Mouse (Mus musculus): ENCODE measurements around the gene Tsc1. TPM values are rescaled to one million over a fixed set of nuclear protein-coding genes. Genes with fewer than 3 reads are reported as not detected.

The Tsc1 gene
- polyA plus RNA-seq, 1 experiment from 2014 or later: 12.9 TPM

GRCm38 (mm10) chr2:28599569-28599900 lies 41.5 kb upstream of the Tsc1 start:
- Histone ChIP-seq H3K4me2 (ENCODE audit: low read length) (no peak overlapping the region), H3K4me3 (ENCODE audit: control insufficient read depth in 1 of 2, insufficient read depth in 1 of 2, low read depth in 1 of 2, low read length in 2 of 2) (no peak overlapping the region), H3K27ac (replicated peaks in 1 of 2; ENCODE audit: control insufficient read depth in 1 of 2, insufficient read depth in 1 of 2, low read depth in 2 of 2, low read length in 2 of 2) (no peak overlapping the region), H3K27me3 (ENCODE audit: control insufficient read depth, insufficient read depth, low read length) (no peaks in the 10 kb centered on the region), H3K4me1 (ENCODE audit: control insufficient read depth in 2 of 2, insufficient read depth in 2 of 2, low read length in 2 of 2) (peaks cover 21% of the 10 kb centered on the region in 2 experiments), H3K9ac (ENCODE audit: low read length) (no peak overlapping the region), H3K9me3 (ENCODE audit: control insufficient read depth, low read length) (no peaks in the 10 kb centered on the region), H3K36me3 (ENCODE audit: control insufficient read depth, insufficient read depth, low read length) (no peaks in the 10 kb centered on the region)
- WGBS: 48% methylated on average over 6 of the region's 6 CpGs
- ATAC-seq (ENCODE audit: insufficient number of reproducible peaks, insufficient read depth, low FRiP score, low read depth): no peak

GRCm38 (mm10) chr2:28601720-28602590 lies 39.1 kb upstream of the Tsc1 start:
- ATAC-seq (ENCODE audit: insufficient number of reproducible peaks, insufficient read depth, low FRiP score, low read depth): no peak
- Histone ChIP-seq H3K4me3 (ENCODE audit: control insufficient read depth in 1 of 2, insufficient read depth in 1 of 2, low read depth in 1 of 2, low read length in 2 of 2) (no peak overlapping the region), H3K36me3 (ENCODE audit: control insufficient read depth, insufficient read depth, low read length) (no peaks in the 10 kb centered on the region), H3K4me1 (ENCODE audit: control insufficient read depth in 2 of 2, insufficient read depth in 2 of 2, low read length in 2 of 2) (peaks cover 21% of the 10 kb centered on the region in 2 experiments), H3K27me3 (ENCODE audit: control insufficient read depth, insufficient read depth, low read length) (no peaks in the 10 kb centered on the region), H3K4me2 (ENCODE audit: low read length) (no peak overlapping the region), H3K9me3 (ENCODE audit: control insufficient read depth, low read length) (no peaks in the 10 kb centered on the region), H3K9ac (ENCODE audit: low read length) (peak overlapping the region; percentile 34; the same call in 1 of the 2 replicates), H3K27ac (replicated peaks in 1 of 2; ENCODE audit: control insufficient read depth in 1 of 2, insufficient read depth in 1 of 2, low read depth in 2 of 2, low read length in 2 of 2) (peak overlapping the region in 1 of 2 experiments; percentile 6; a peak in 1 of 4 replicates)
- 11% methylated on average over 12 of the region's 12 CpGs for WGBS

- H3K36me3 ChIP-seq (ENCODE audit: control insufficient read depth, insufficient read depth, low read length): no peaks in the 10 kb centered on the region
- 83% methylated on average over 5 of the region's 5 CpGs for WGBS
- H3K27me3 ChIP-seq (ENCODE audit: control insufficient read depth, insufficient read depth, low read length): no peaks in the 10 kb centered on the region
- peaks cover 12 to 21% of the 10 kb centered on the region in 2 experiments for H3K4me1 ChIP-seq (ENCODE audit: control insufficient read depth in 2 of 2, insufficient read depth in 2 of 2, low read length in 2 of 2)
- ATAC-seq (ENCODE audit: insufficient number of reproducible peaks, insufficient read depth, low FRiP score, low read depth): no peak
- H3K9ac ChIP-seq (ENCODE audit: low read length): no peak overlapping the region
- no peak overlapping the region for H3K4me2 ChIP-seq (ENCODE audit: low read length)
- H3K27ac ChIP-seq (replicated peaks in 1 of 2; ENCODE audit: control insufficient read depth in 1 of 2, insufficient read depth in 1 of 2, low read depth in 2 of 2, low read length in 2 of 2): no peak overlapping the region
- no peaks in the 10 kb centered on the region for H3K9me3 ChIP-seq (ENCODE audit: control insufficient read depth, low read length)
- H3K4me3 ChIP-seq (ENCODE audit: control insufficient read depth in 1 of 2, insufficient read depth in 1 of 2, low read depth in 1 of 2, low read length in 2 of 2): no peak overlapping the region
These were observed 37.5 kb upstream of the Tsc1 start for GRCm38 (mm10) chr2:28603542-28603941.

- H3K4me2 ChIP-seq (ENCODE audit: low read length): no peak overlapping the region
- peaks cover 11 to 12% of the 10 kb centered on the region in 2 experiments for H3K4me1 ChIP-seq (ENCODE audit: control insufficient read depth in 2 of 2, insufficient read depth in 2 of 2, low read length in 2 of 2)
- ATAC-seq (ENCODE audit: insufficient number of reproducible peaks, insufficient read depth, low FRiP score, low read depth): no peak
- no peaks in the 10 kb centered on the region for H3K36me3 ChIP-seq (ENCODE audit: control insufficient read depth, insufficient read depth, low read length)
- H3K9me3 ChIP-seq (ENCODE audit: control insufficient read depth, low read length): no peaks in the 10 kb centered on the region
- H3K9ac ChIP-seq (ENCODE audit: low read length): no peak overlapping the region
- no peaks in the 10 kb centered on the region for H3K27me3 ChIP-seq (ENCODE audit: control insufficient read depth, insufficient read depth, low read length)
- H3K4me3 ChIP-seq (ENCODE audit: control insufficient read depth in 1 of 2, insufficient read depth in 1 of 2, low read depth in 1 of 2, low read length in 2 of 2): no peak overlapping the region
- 72% methylated on average over 14 of the region's 14 CpGs for WGBS
- H3K27ac ChIP-seq (replicated peaks in 1 of 2; ENCODE audit: control insufficient read depth in 1 of 2, insufficient read depth in 1 of 2, low read depth in 2 of 2, low read length in 2 of 2): no peak overlapping the region
These were observed 35.1 kb upstream of the Tsc1 start for GRCm38 (mm10) chr2:28605789-28606541.

- Histone ChIP-seq H3K4me1 (ENCODE audit: control insufficient read depth in 2 of 2, insufficient read depth in 2 of 2, low read length in 2 of 2) (peaks cover 9% of the 10 kb centered on the region in 2 experiments), H3K27me3 (ENCODE audit: control insufficient read depth, insufficient read depth, low read length) (no peaks in the 10 kb centered on the region), H3K9ac (ENCODE audit: low read length) (no peak overlapping the region), H3K36me3 (ENCODE audit: control insufficient read depth, insufficient read depth, low read length) (no peaks in the 10 kb centered on the region), H3K9me3 (ENCODE audit: control insufficient read depth, low read length) (no peaks in the 10 kb centered on the region), H3K4me3 (ENCODE audit: control insufficient read depth in 1 of 2, insufficient read depth in 1 of 2, low read depth in 1 of 2, low read length in 2 of 2) (no peak overlapping the region), H3K4me2 (ENCODE audit: low read length) (no peak overlapping the region), H3K27ac (replicated peaks in 1 of 2; ENCODE audit: control insufficient read depth in 1 of 2, insufficient read depth in 1 of 2, low read depth in 2 of 2, low read length in 2 of 2) (no peak overlapping the region)
- ATAC-seq (ENCODE audit: insufficient number of reproducible peaks, insufficient read depth, low FRiP score, low read depth): no peak
- WGBS: 60% methylated on average over 8 of the region's 8 CpGs
These were observed 34.3 kb upstream of the Tsc1 start for GRCm38 (mm10) chr2:28606601-28607340.

GRCm38 (mm10) chr2:28607341-28608165 lies 33.5 kb upstream of the Tsc1 start:
- H3K27ac ChIP-seq (replicated peaks in 1 of 2; ENCODE audit: control insufficient read depth in 1 of 2, insufficient read depth in 1 of 2, low read depth in 2 of 2, low read length in 2 of 2): no peak overlapping the region
- no peaks in the 10 kb centered on the region for H3K27me3 ChIP-seq (ENCODE audit: control insufficient read depth, insufficient read depth, low read length)
- peaks cover under 1 to 1% of the 10 kb centered on the region in 2 experiments for H3K4me1 ChIP-seq (ENCODE audit: control insufficient read depth in 2 of 2, insufficient read depth in 2 of 2, low read length in 2 of 2)
- no peaks in the 10 kb centered on the region for H3K36me3 ChIP-seq (ENCODE audit: control insufficient read depth, insufficient read depth, low read length)
- no peak overlapping the region for H3K4me3 ChIP-seq (ENCODE audit: control insufficient read depth in 1 of 2, insufficient read depth in 1 of 2, low read depth in 1 of 2, low read length in 2 of 2)
- H3K9me3 ChIP-seq (ENCODE audit: control insufficient read depth, low read length): no peaks in the 10 kb centered on the region
- no peak for ATAC-seq (ENCODE audit: insufficient number of reproducible peaks, insufficient read depth, low FRiP score, low read depth)
- H3K9ac ChIP-seq (ENCODE audit: low read length): no peak overlapping the region
- 47% methylated on average over 10 of the region's 10 CpGs for WGBS
- no peak overlapping the region for H3K4me2 ChIP-seq (ENCODE audit: low read length)

- Histone ChIP-seq H3K36me3 (ENCODE audit: control insufficient read depth, insufficient read depth, low read length) (no peaks in the 10 kb centered on the region), H3K9ac (ENCODE audit: low read length) (no peak overlapping the region), H3K4me3 (ENCODE audit: control insufficient read depth in 1 of 2, insufficient read depth in 1 of 2, low read depth in 1 of 2, low read length in 2 of 2) (no peak overlapping the region), H3K4me1 (ENCODE audit: control insufficient read depth in 2 of 2, insufficient read depth in 2 of 2, low read length in 2 of 2) (no peaks in the 10 kb centered on the region), H3K4me2 (ENCODE audit: low read length) (no peak overlapping the region), H3K27me3 (ENCODE audit: control insufficient read depth, insufficient read depth, low read length) (no peaks in the 10 kb centered on the region), H3K27ac (replicated peaks in 1 of 2; ENCODE audit: control insufficient read depth in 1 of 2, insufficient read depth in 1 of 2, low read depth in 2 of 2, low read length in 2 of 2) (no peak overlapping the region), H3K9me3 (ENCODE audit: control insufficient read depth, low read length) (no peaks in the 10 kb centered on the region)
- 81% methylated on average over 10 of the region's 10 CpGs for WGBS
- ATAC-seq (ENCODE audit: insufficient number of reproducible peaks, insufficient read depth, low FRiP score, low read depth): no peak
These were observed 31.2 kb upstream of the Tsc1 start for GRCm38 (mm10) chr2:28609851-28610250.

All from heart, embryonic 14.5 days (tissue).